Mouse (Mus musculus) liver (tissue): ENCODE data around the gene Sertad2.

Source experiments
- DNase-seq: peaks from one replicate; pipeline ENCODE4 v3.0.0-alpha.2; 2020; ENCODE audit warnings: mixed read lengths

The Sertad2 gene

DNA sequence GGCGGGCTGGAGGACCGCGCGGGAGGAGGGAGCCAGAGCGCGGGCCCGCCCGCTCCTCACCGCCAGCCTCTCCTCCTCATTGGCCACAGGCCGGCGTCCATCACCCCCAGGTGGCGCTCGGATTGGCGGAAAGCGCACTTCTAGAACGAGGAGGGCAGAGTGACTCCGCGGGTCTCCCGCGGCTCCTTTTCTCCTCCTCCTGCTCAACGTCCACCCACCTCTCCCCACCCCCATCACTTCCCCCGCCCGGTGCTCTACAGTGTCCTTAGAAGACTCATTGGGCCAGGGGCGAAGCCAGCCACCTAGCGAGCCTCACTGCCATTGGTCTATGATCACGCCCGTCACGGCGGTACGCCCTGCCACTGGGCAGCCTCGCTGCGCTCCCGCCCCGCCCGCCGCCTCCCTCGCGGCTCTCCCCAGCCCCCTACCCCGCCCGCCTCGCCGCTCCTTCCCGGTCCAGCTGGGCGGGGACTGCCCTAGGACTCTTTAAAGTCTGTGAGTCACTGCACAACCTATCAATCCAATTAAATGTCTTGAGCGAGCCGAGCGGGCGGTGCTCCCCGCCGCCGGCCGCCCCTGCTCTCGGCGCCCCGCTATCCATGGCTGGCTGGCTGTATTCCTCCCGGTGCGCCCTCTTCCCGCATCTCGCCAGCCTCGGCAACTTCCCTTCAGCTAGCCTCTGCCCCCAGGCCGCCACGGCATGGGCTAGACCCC lies at the start of gene Sertad2:
Gene Sertad2 (plus strand): TSS at position 515 of the 714 bp plus-strand sequence.
- DNase-seq, result peak; percentile 98

GRCm38 (mm10) chr11:20493922-20494626 lies 49.0 kb upstream of the Sertad2 start:
- no peak for DNase-seq

GRCm38 (mm10) chr11:20500516-20500915 lies 42.5 kb upstream of the Sertad2 start:
- no peak for DNase-seq

- DNase-seq, result no peak
These were observed 41.7 kb upstream of the Sertad2 start for GRCm38 (mm10) chr11:20501160-20501955.

DNA sequence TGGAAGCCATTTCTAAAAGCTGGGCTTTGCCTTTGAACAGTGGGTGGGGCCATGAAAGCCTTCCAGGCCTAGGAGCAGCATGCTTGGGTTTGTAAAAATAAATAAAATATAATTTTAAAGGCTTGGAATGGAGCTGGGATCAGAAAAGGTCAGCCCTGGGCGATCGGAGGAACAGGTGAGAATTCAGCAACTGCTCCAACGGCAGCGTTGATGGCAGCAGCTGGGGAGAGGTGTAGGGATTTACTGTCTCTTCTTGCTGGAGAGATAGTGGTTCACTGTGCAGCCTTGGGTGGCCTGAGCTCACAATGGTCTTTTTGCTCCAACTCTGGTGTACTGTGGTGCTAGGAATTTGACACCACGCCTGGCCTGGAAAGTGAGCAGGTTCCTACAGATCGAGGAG lies 29.5 kb upstream of the Sertad2 start:
- DNase-seq, result no peak

- DNase-seq, result no peak
These were observed 28.3 kb upstream of the Sertad2 start for GRCm38 (mm10) chr11:20514757-20515156.

GRCm38 (mm10) chr11:20521321-20521720 lies 21.7 kb upstream of the Sertad2 start:
- no peak for DNase-seq

- no peak for DNase-seq
These were observed 20.3 kb upstream of the Sertad2 start for GRCm38 (mm10) chr11:20522750-20523149.

DNA sequence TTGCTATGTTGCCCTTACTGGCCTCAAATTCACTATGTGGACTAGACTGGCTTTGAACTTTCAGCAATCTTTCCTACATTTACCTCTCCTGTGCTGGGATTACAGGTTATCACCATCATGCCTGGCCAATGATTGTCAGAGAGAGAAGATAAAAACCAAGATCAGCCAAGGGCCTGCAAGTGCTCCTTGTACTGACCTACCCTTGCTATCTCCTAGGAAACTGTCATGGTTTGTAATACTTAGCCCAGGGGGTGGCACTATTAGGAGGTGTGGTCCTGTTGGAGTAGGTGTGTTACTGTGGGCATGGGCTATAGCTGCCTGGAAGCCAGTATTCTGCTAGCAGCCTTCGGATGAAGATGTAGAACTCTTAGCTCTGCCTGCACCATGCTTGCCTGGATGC lies 18.6 kb upstream of the Sertad2 start:
- no peak for DNase-seq

- DNase-seq, result no peak
These were observed 17.1 kb upstream of the Sertad2 start for GRCm38 (mm10) chr11:20525909-20526308.

- DNase-seq, result no peak
These were observed 15.2 kb upstream of the Sertad2 start for GRCm38 (mm10) chr11:20527901-20528300.

- no peak for DNase-seq
These were observed 11.4 kb upstream of the Sertad2 start for GRCm38 (mm10) chr11:20531682-20531991.

DNA sequence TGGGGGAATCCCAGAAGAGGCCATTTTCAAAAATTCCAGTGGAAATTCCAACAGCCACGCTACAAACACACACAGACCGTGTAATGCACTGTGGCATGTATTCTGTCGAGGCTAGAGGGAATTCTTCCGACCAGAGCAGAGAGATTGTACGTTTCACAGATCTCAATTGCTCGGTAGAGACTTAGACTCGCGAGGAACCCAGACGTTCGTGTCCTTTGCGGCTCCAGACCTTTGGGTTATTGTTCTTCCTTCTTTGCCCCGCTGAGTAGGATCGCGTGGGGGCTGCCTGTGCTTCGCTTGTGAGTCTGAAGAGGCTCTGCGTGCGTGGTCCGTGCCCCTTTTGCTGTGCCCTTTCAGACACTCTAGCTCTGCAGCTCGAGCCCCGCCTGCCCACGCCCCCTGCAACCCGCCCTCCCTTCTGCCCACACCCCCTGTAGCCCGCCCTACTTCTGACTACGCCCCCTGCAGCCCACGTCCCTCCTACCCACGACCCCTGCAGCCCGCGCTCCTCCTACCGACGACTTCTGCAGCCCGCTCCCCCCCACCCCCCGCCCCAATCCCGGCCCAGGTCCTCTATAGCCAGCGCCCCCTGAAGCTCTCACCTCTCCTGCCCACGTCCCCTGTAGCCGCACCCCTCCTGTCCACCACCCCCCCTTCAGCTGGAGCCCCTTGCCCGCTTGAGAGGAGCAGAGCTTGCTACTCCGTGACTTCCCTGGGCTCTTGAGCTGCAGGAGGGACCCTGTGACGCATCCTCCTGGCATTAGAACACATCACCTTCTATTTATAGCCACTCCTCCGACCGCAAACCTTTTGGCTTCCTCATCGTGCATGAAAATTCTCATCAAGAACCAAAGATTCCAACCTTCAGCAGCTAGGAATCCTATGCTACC lies 10.8 kb upstream of the Sertad2 start:
- DNase-seq, result peak; percentile 68

DNA sequence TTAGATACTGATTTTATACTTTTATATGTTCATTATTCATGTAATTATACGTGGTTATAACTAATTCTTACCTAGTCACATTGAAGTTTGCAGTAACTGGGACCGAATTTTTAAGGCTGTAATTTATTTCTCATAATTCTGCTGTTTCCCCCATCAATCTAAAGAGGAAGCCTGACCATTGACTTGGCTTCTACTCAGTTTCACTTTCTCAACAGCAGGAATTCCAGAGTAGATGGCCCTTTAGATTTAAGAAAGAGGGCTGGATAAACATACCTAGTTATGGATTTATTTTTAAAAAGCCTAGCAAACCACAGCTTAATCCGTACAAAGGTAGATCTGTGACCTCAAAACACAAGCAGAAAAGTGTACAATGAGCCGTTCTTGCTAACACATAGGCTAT lies 9.8 kb upstream of the Sertad2 start:
- no peak for DNase-seq

GRCm38 (mm10) chr11:20537221-20537620 lies 5.8 kb upstream of the Sertad2 start:
- DNase-seq, result no peak

GRCm38 (mm10) chr11:20538496-20538895 lies 4.6 kb upstream of the Sertad2 start:
- no peak for DNase-seq

DNA sequence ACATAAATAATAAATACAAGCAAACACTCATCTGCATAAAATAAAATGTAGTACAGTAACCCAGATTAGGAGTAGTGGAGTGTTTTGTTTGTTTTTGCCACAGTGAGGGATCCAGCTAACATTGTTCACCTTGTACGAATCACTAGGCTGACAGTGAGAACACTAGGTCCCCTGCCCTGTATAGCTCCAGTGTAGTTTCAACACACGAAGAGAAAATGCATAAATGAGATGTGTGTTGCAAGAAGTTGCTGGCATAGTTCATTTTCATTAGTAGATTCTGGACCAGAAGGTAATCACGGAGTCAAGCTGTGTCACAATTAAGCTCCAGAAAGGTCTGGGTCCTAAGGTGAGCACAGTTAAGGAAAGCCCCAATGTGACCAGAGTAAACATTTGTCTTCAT lies 1.8 kb upstream of the Sertad2 start:
- DNase-seq, result no peak

GRCm38 (mm10) chr11:20541995-20542637 lies 937 bp upstream of the Sertad2 start:
- no peak for DNase-seq

DNA sequence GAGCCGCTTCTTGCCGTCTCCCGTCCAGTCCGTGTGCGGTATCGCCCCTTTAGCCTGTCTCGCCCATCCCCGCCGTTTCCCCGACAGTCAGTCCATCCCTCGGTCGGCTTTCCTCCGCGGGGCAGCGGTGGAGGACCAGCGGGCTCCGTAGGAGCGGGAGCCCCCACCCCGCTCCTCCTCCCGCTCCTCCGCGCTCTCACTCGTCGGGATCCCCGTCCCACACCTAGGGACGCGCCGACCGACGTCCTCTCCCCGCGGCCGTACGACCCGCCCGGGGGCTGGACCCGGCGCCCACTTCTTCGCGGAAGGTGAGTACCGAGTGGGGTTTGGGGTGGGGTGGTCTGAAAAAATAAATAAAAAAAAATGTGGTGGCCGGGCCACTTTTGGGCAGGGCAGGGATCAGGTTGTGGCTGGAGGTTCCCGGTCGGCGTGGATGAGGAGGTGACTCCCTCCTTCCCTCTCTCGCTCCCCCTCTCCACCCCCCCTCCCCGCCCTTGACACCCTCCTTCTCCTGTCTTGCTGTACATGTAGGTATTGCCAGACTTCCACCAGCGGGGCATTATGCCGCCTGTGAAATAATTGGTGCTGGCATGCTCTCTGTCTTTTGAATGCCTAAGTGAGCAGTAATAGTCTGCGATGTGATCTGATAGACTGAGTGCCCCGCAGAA lies 534 bp downstream of the Sertad2 start:
- peak; percentile 58 for DNase-seq

DNA sequence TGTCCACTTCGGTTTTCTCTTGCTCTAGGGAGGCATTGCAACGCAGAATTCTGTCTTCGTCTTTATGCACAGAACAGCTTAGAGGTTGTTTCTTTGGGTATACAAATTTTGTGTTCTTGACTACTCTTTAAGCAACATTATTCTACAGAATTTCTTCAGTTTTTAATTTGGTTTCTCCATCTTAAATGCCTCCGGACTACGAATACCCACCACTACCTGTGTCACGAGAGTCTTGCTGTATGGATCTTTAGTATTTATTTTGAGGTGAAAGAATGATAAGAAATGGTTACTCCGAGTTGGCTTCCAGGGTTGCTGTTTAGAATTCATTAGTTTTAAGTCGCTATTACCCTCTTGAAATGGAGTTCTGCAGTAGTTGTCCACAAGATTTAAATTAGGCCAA lies 1.3 kb downstream of the Sertad2 start:
- DNase-seq, result no peak

GRCm38 (mm10) chr11:20544801-20545515 lies 1.9 kb downstream of the Sertad2 start:
- no peak for DNase-seq
